Mouse (Mus musculus): ENCODE measurements around the gene Ikzf2. TPM values are rescaled to one million over a fixed set of nuclear protein-coding genes. Genes with fewer than 3 reads are reported as not detected.

Ikzf2 gene
- polyA plus RNA-seq, 1 experiment, result 0.38 TPM

- TF ChIP-seq POLR2A (IDR thresholded peaks at IDR 0.05; ENCODE audit: low read depth, low read length) (no peak), CTCF (IDR thresholded peaks at IDR 0.05; ENCODE audit: extremely low read depth, insufficient read length, insufficient replicate concordance, low read depth, low read length) (no peak)
- Histone ChIP-seq H3K36me3 (ENCODE audit: control insufficient read depth, insufficient read depth, low read length) (no peaks in the 10 kb centered on the region), H3K4me3 (ENCODE audit: low read depth, low read length) (no peak overlapping the region), H3K4me1 (ENCODE audit: control insufficient read depth, insufficient read depth, insufficient read length, low read length) (no peaks in the 10 kb centered on the region), H3K27ac (ENCODE audit: insufficient read depth, low read depth, low read length) (no peak overlapping the region), H3K27me3 (ENCODE audit: control insufficient read depth, insufficient read depth, low read length) (no peaks in the 10 kb centered on the region)
- 58% methylated on average over 3 of the region's 3 CpGs for WGBS
These were observed 149.4 kb downstream of the Ikzf2 start for GRCm38 (mm10) chr1:69537619-69538018.

- H3K27ac ChIP-seq (ENCODE audit: insufficient read depth, low read depth, low read length), result no peak overlapping the region
- no peaks in the 10 kb centered on the region for H3K36me3 ChIP-seq (ENCODE audit: control insufficient read depth, insufficient read depth, low read length)
- no peaks in the 10 kb centered on the region for H3K27me3 ChIP-seq (ENCODE audit: control insufficient read depth, insufficient read depth, low read length)
- no peak overlapping the region for H3K4me3 ChIP-seq (ENCODE audit: low read depth, low read length)
- WGBS, result 70% methylated on average over 4 of the region's 4 CpGs
- TF ChIP-seq POLR2A (IDR thresholded peaks at IDR 0.05; ENCODE audit: low read depth, low read length), result no peak
- TF ChIP-seq CTCF (IDR thresholded peaks at IDR 0.05; ENCODE audit: extremely low read depth, insufficient read length, insufficient replicate concordance, low read depth, low read length), result no peak
- H3K4me1 ChIP-seq (ENCODE audit: control insufficient read depth, insufficient read depth, insufficient read length, low read length), result no peaks in the 10 kb centered on the region
These were observed 151.5 kb downstream of the Ikzf2 start for GRCm38 (mm10) chr1:69535507-69535906.

- H3K27ac ChIP-seq (ENCODE audit: insufficient read depth, low read depth, low read length), result no peak overlapping the region
- H3K36me3 ChIP-seq (ENCODE audit: control insufficient read depth, insufficient read depth, low read length), result no peaks in the 10 kb centered on the region
- H3K4me3 ChIP-seq (ENCODE audit: low read depth, low read length), result no peak overlapping the region
- H3K4me1 ChIP-seq (ENCODE audit: control insufficient read depth, insufficient read depth, insufficient read length, low read length), result no peaks in the 10 kb centered on the region
- H3K27me3 ChIP-seq (ENCODE audit: control insufficient read depth, insufficient read depth, low read length), result no peaks in the 10 kb centered on the region
- WGBS, result 86% methylated on average over 10 of the region's 10 CpGs
- TF ChIP-seq POLR2A (IDR thresholded peaks at IDR 0.05; ENCODE audit: low read depth, low read length) (no peak), CTCF (IDR thresholded peaks at IDR 0.05; ENCODE audit: extremely low read depth, insufficient read length, insufficient replicate concordance, low read depth, low read length) (no peak)
These were observed 154.0 kb downstream of the Ikzf2 start for GRCm38 (mm10) chr1:69533048-69533447.

- WGBS, result 61% methylated on average over 4 of the region's 4 CpGs
- no peak overlapping the region for H3K4me3 ChIP-seq (ENCODE audit: low read depth, low read length)
These were observed 158.3 kb downstream of the Ikzf2 start for GRCm38 (mm10) chr1:69528696-69529095.

GRCm38 (mm10) chr1:69521656-69522055 lies 165.4 kb downstream of the Ikzf2 start:
- H3K4me1 ChIP-seq (ENCODE audit: control insufficient read depth, insufficient read depth, insufficient read length, low read length), result no peaks in the 10 kb centered on the region
- no peak overlapping the region for H3K27ac ChIP-seq (ENCODE audit: insufficient read depth, low read depth, low read length)
- TF ChIP-seq POLR2A (IDR thresholded peaks at IDR 0.05; ENCODE audit: low read depth, low read length) (no peak), CTCF (IDR thresholded peaks at IDR 0.05; ENCODE audit: extremely low read depth, insufficient read length, insufficient replicate concordance, low read depth, low read length) (no peak)
- H3K4me3 ChIP-seq (ENCODE audit: low read depth, low read length), result no peak overlapping the region
- H3K36me3 ChIP-seq (ENCODE audit: control insufficient read depth, insufficient read depth, low read length), result no peaks in the 10 kb centered on the region
- H3K27me3 ChIP-seq (ENCODE audit: control insufficient read depth, insufficient read depth, low read length), result no peaks in the 10 kb centered on the region
- WGBS, result 84% methylated on average over 2 of the region's 2 CpGs

More at GRCm38 (mm10) chr1:69528696-69529095, 158.3 kb downstream of the Ikzf2 start:
- H3K36me3 ChIP-seq (ENCODE audit: control insufficient read depth, insufficient read depth, low read length), result no peaks in the 10 kb centered on the region
- no peaks in the 10 kb centered on the region for H3K27me3 ChIP-seq (ENCODE audit: control insufficient read depth, insufficient read depth, low read length)
- no peak overlapping the region for H3K27ac ChIP-seq (ENCODE audit: insufficient read depth, low read depth, low read length)
- H3K4me1 ChIP-seq (ENCODE audit: control insufficient read depth, insufficient read depth, insufficient read length, low read length), result no peaks in the 10 kb centered on the region
- TF ChIP-seq POLR2A (IDR thresholded peaks at IDR 0.05; ENCODE audit: low read depth, low read length), result no peak

GRCm38 (mm10) chr1:69519356-69519755 lies 167.7 kb downstream of the Ikzf2 start:
- no peaks in the 10 kb centered on the region for H3K36me3 ChIP-seq (ENCODE audit: control insufficient read depth, insufficient read depth, low read length)
- no peak overlapping the region for H3K27ac ChIP-seq (ENCODE audit: insufficient read depth, low read depth, low read length)
- H3K4me3 ChIP-seq (ENCODE audit: low read depth, low read length), result no peak overlapping the region
- H3K4me1 ChIP-seq (ENCODE audit: control insufficient read depth, insufficient read depth, insufficient read length, low read length), result no peaks in the 10 kb centered on the region
- TF ChIP-seq POLR2A (IDR thresholded peaks at IDR 0.05; ENCODE audit: low read depth, low read length) (no peak), CTCF (IDR thresholded peaks at IDR 0.05; ENCODE audit: extremely low read depth, insufficient read length, insufficient replicate concordance, low read depth, low read length) (no peak)
- WGBS, result 90% methylated on average over 4 of the region's 4 CpGs
- no peaks in the 10 kb centered on the region for H3K27me3 ChIP-seq (ENCODE audit: control insufficient read depth, insufficient read depth, low read length)

- Histone ChIP-seq H3K4me1 (ENCODE audit: control insufficient read depth, insufficient read depth, insufficient read length, low read length) (no peaks in the 10 kb centered on the region), H3K36me3 (ENCODE audit: control insufficient read depth, insufficient read depth, low read length) (no peaks in the 10 kb centered on the region), H3K27me3 (ENCODE audit: control insufficient read depth, insufficient read depth, low read length) (no peaks in the 10 kb centered on the region), H3K27ac (ENCODE audit: insufficient read depth, low read depth, low read length) (no peak overlapping the region), H3K4me3 (ENCODE audit: low read depth, low read length) (no peak overlapping the region)
- WGBS, result 68% methylated on average over 4 of the region's 4 CpGs
- TF ChIP-seq CTCF (IDR thresholded peaks at IDR 0.05; ENCODE audit: extremely low read depth, insufficient read length, insufficient replicate concordance, low read depth, low read length), result no peak
- no peak for TF ChIP-seq POLR2A (IDR thresholded peaks at IDR 0.05; ENCODE audit: low read depth, low read length)
These were observed 169.0 kb downstream of the Ikzf2 start for GRCm38 (mm10) chr1:69518012-69518411.

GRCm38 (mm10) chr1:69516144-69516543 lies 170.9 kb downstream of the Ikzf2 start:
- Histone ChIP-seq H3K4me1 (ENCODE audit: control insufficient read depth, insufficient read depth, insufficient read length, low read length) (no peaks in the 10 kb centered on the region), H3K4me3 (ENCODE audit: low read depth, low read length) (no peak overlapping the region), H3K27me3 (ENCODE audit: control insufficient read depth, insufficient read depth, low read length) (no peaks in the 10 kb centered on the region), H3K27ac (ENCODE audit: insufficient read depth, low read depth, low read length) (no peak overlapping the region), H3K36me3 (ENCODE audit: control insufficient read depth, insufficient read depth, low read length) (no peaks in the 10 kb centered on the region)
- TF ChIP-seq POLR2A (IDR thresholded peaks at IDR 0.05; ENCODE audit: low read depth, low read length) (no peak), CTCF (IDR thresholded peaks at IDR 0.05; ENCODE audit: extremely low read depth, insufficient read length, insufficient replicate concordance, low read depth, low read length) (no peak)
- 72% methylated on average over 5 of the region's 5 CpGs for WGBS

Data from small intestine, adult 2 months (tissue).